Mouse (Mus musculus): ENCODE measurements around the gene Serinc4.

The Serinc4 gene

GRCm38 (mm10) chr2:121396624-121397023, 60.0 kb downstream of the Serinc4 start:
- peak; percentile 60 for DNase-seq (ENCODE audit: low read depth, low spot score)
